Mouse (Mus musculus) liver, embryonic 16.5 days (tissue): ENCODE data around the gene Kri1. TPM values are rescaled to one million over a fixed set of nuclear protein-coding genes. Genes with fewer than 3 reads are reported as not detected.
"Not testable (repeated sequence)": the region's sequence is repeated elsewhere in the genome, so short reads cannot be mapped to it uniquely, and the experiment has no call there.

Source experiments
- ATAC-seq: fragments of 200-750 bp; cut with Nextera tagmentation; 2 replicates; pipeline ENCODE4 v1.8.0; 2017; ENCODE audit warnings: low read depth, mild to moderate bottlenecking, moderate number of reproducible peaks, moderate library complexity
- H3K27ac ChIP-seq: fragments of 300-500 bp; sonication (generic); 2 replicates; pipeline ENCODE4 v1.5.1; 2014; ENCODE audit warnings: mild to moderate bottlenecking, low read length
- H3K27me3 ChIP-seq: fragments of 300-500 bp; sonication (generic); 2 replicates; pipeline ENCODE4 v1.6.1; 2014; ENCODE audit warnings: low read depth, low read length, mixed read lengths; ENCODE audit not compliant: control insufficient read depth, insufficient read depth
- H3K36me3 ChIP-seq: fragments of 300-500 bp; sonication (generic); 2 replicates; pipeline ENCODE4 v1.6.1; 2014; ENCODE audit warnings: mild to moderate bottlenecking; ENCODE audit not compliant: control insufficient read depth, insufficient read depth
- H3K4me1 ChIP-seq: fragments of 300-500 bp; sonication (generic); 2 replicates; pipeline ENCODE4 v1.6.1; 2014; ENCODE audit warnings: low read depth, low read length, mixed read lengths; ENCODE audit not compliant: control insufficient read depth
- H3K4me2 ChIP-seq: fragments of 300-500 bp; sonication (generic); 2 replicates; pipeline ENCODE4 v1.6.1; 2014; ENCODE audit warnings: low read depth, low read length, mixed read lengths
- H3K4me3 ChIP-seq: fragments of 300-500 bp; sonication (generic); 2 replicates; pipeline ENCODE4 v1.5.1; 2014; ENCODE audit warnings: low read depth, mild to moderate bottlenecking, low read length
- H3K9ac ChIP-seq: fragments of 300-500 bp; sonication (generic); 2 replicates; pipeline ENCODE4 v1.6.1; 2014; ENCODE audit warnings: low read depth, low read length
- H3K9me3 ChIP-seq: fragments of 300-500 bp; sonication (generic); replicated peaks from 2 replicates; pipeline ENCODE4 v1.6.1; 2016; ENCODE audit warnings: low read length; ENCODE audit not compliant: control insufficient read depth
- WGBS: fragments of 180-500 bp; shearing (Covaris S2); extraction: QIAGEN DNeasy Blood & Tissue Kit; methylation state at CpG from one replicate; pipeline ENCODE4 v1.1.7; 2014; ENCODE audit not compliant: insufficient replicate concordance; 5-methylcytosine and 5-hydroxymethylcytosine counted together
- polyA plus RNA-seq: library from polyadenylated mRNA; unstranded; fragments of >200 nt; fragmentation: Nextera tagmentation; extraction: Ambion mirVana; gene quantifications from 2 replicates; pipeline ENCODE4 v1.2.1, GENCODE M21; 2015

The Kri1 gene
- polyA plus RNA-seq, 1 experiment from 2014 or later, result 8.1 TPM

DNA sequence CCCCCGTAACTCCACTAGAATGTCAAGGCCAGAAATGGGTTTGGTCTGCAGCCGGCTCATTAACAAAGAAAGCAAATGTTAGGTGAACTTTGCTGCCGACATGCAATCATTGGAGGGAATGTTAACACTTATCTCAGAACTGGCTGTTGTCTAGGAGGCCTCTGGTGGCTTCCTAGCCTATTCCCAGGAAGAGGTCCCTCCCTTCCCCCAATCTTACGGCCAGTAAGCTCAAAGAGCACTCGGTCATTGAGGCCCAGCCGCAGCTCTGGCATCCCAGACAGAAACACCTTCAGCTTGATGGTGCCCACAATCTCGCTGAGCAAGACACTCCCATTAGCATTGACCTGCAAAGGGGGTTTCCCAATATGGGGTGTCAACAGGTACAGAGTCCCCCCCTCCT lies 17.3 kb upstream of the Kri1 start:
- no peaks in the 10 kb centered on the region for H3K36me3 ChIP-seq
- no peak overlapping the region for H3K4me3 ChIP-seq
- H3K4me1 ChIP-seq, result no peaks in the 10 kb centered on the region
- no peaks in the 10 kb centered on the region for H3K9me3 ChIP-seq
- no peak overlapping the region for H3K4me2 ChIP-seq
- no peak overlapping the region for H3K27ac ChIP-seq
- no peak for ATAC-seq
- 62% methylated on average over 7 of the region's 7 CpGs for WGBS
- no peaks in the 10 kb centered on the region for H3K27me3 ChIP-seq
- no peak overlapping the region for H3K9ac ChIP-seq

DNA sequence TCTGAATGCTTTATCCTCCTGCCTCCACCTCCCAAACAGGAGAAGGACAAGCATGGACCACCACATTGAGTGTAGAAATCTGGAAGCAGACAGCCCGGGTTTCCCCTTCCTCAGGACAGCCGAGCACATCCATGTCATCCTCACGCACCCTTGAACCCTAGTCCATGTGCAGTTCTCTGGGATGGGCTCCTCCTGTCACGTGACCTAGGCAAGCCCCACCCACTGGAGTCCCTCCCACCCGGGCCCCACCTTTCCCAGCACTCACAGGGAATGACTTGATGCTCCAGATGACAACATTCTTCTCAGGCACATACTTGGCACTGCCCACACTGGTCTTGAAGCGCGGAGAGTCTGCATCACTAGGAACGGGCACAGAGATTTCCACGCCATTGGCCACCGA lies 11.2 kb upstream of the Kri1 start:
- WGBS, result 76% methylated on average over 10 of the region's 10 CpGs

GRCm38 (mm10) chr9:21292271-21292670 lies 4.5 kb upstream of the Kri1 start:
- Histone ChIP-seq H3K4me1 (peaks cover 19% of the 10 kb centered on the region), H3K4me2 (peak overlapping the region; percentile 67), H3K9me3 (no peaks in the 10 kb centered on the region), H3K36me3 (peaks cover 10% of the 10 kb centered on the region; the same call in 1 of the 2 replicates), H3K9ac (peak overlapping the region; percentile 82), H3K4me3 (peak overlapping the region; percentile 77), H3K27ac (peak overlapping the region; percentile 94), H3K27me3 (no peaks in the 10 kb centered on the region)
- WGBS, result 68% methylated on average over 3 of the region's 3 CpGs
- ATAC-seq, result no peak

More for the DNA sequence above, 11.2 kb upstream of the Kri1 start:
- Histone ChIP-seq H3K4me1 (no peaks in the 10 kb centered on the region), H3K9me3 (no peaks in the 10 kb centered on the region), H3K4me3 (no peak overlapping the region), H3K27me3 (no peaks in the 10 kb centered on the region), H3K36me3 (no peaks in the 10 kb centered on the region), H3K4me2 (no peak overlapping the region), H3K9ac (no peak overlapping the region), H3K27ac (no peak overlapping the region)
- ATAC-seq, result no peak

DNA sequence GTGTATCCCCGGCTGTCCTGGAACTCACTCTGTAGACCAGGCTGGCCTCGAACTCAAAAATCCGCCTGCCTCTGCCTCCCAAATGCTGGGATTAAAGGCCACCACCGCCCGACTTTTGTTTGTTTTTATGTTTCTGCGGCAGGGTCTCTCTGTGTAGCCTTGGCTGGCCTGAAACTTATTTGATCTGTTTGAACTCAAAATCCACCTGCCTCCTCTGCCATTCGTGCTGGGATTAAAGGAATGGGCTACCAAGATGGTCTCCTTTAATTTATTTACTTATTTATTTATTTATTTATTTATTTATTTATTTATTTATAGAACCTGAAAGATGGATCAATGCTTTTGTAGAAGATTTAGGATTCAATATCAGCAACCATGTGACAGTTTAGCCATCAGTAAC lies 4.1 kb upstream of the Kri1 start:
- H3K9me3 ChIP-seq, H3K27me3 ChIP-seq, ATAC-seq: not testable (repeated sequence)
- peak overlapping the region; percentile 67 for H3K4me2 ChIP-seq
- peak overlapping the region; percentile 77 for H3K4me3 ChIP-seq
- H3K27ac ChIP-seq, result peak overlapping the region; percentile 94
- 11% methylated on average over 7 of the region's 7 CpGs for WGBS
- peak overlapping the region; percentile 82 for H3K9ac ChIP-seq
- peaks cover 10% of the 10 kb centered on the region; the same call in 1 of the 2 replicates for H3K36me3 ChIP-seq
- H3K4me1 ChIP-seq, result peaks cover 23% of the 10 kb centered on the region

DNA sequence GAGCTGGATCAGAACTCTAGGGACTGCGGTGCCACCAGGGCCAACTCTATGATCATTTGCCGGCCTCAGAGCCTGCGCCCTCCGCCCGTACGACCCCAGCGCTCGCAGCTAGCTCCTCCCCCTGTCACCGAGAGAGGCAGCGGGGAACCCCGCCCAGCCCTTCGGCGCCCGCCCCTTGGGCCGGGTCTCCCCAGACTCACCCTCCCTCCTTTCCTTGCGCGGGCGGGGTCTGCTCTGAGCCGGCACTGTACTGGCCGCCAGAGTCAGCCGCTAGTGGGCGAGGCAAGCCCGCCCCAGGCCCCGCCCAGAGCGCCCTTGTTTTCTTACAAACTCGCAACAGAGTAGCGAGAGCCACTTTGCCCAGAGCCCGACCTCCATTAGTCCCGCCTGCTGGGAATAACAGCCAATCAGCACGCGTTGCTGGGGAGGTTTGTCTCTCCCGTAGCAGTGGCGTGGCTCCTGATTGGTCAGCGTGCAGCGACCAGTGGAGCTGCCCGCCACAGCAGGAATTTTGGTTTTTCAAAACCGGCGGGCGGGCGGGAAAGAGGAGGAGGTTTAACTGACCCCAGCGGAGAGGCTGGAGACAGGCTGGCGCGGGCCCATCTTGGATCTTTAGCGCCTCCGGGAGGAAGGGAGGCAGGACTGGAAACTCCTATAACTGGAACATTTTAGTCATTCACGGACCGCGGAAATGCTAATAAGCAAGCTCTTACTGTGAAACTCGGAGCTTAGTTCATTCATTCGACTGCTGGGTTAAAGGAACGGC lies 3.4 kb upstream of the Kri1 start, which contains the start of gene Cdkn2d:
Cdkn2d (minus strand) TSS at position 386 of the 766 bp plus-strand sequence.
- peaks cover 10% of the 10 kb centered on the region; the same call in 1 of the 2 replicates for H3K36me3 ChIP-seq
- peak within 1 kb of the TSS; percentile 87 for H3K9ac ChIP-seq
- peak within 1 kb of the TSS; percentile 80 for H3K4me2 ChIP-seq
- H3K9me3 ChIP-seq, result no peaks in the 10 kb centered on the region
- no peaks in the 10 kb centered on the region for H3K27me3 ChIP-seq
- WGBS, result under 1% methylated on average over 51 of the region's 51 CpGs
- H3K4me1 ChIP-seq, result peaks cover 29% of the 10 kb centered on the region
- peak; percentile 85 for ATAC-seq
- peak within 1 kb of the TSS; percentile 77 for H3K4me3 ChIP-seq
- H3K27ac ChIP-seq, result peak within 1 kb of the TSS; percentile 94

DNA sequence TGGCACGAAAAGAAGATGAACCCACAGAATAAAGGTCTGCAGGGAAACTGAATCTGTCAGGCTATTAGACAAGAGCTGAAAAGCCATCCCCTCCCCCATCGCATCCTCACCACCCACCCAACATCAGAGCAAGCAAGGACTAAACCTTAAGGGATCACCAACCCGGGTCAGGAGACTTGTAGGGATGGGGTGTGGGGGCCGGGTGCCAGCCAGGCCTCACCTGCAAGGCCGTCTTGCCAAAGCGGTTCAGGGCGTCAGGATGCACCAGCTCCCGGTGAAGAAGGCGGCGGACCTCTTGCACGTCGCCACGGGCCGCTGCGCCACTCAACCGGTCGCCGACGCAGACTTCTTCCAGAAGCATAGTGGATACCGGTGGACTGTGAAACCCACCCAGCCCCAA lies 2.8 kb upstream of the Kri1 start:
- Histone ChIP-seq H3K27ac (peak overlapping the region; percentile 94), H3K9ac (peak overlapping the region; percentile 87), H3K9me3 (no peaks in the 10 kb centered on the region), H3K4me1 (peaks cover 30% of the 10 kb centered on the region), H3K4me3 (peak overlapping the region; percentile 77), H3K4me2 (peak overlapping the region; percentile 80), H3K27me3 (no peaks in the 10 kb centered on the region), H3K36me3 (peaks cover 11% of the 10 kb centered on the region; the same call in 1 of the 2 replicates)
- peak; percentile 0; the same call in 1 of the 2 replicates for ATAC-seq
- WGBS, result 0% methylated on average over 20 of the region's 20 CpGs

GRCm38 (mm10) chr9:21289337-21289671 lies 1.5 kb upstream of the Kri1 start:
- H3K4me3 ChIP-seq, result peak overlapping the region; percentile 77
- H3K4me2 ChIP-seq, result peak overlapping the region; percentile 80
- WGBS, result 61% methylated on average over 2 of the region's 2 CpGs
- peak overlapping the region; percentile 94 for H3K27ac ChIP-seq
- H3K27me3 ChIP-seq, result no peaks in the 10 kb centered on the region
- no peak for ATAC-seq
- peaks cover 21% of the 10 kb centered on the region for H3K36me3 ChIP-seq
- H3K9me3 ChIP-seq, result no peaks in the 10 kb centered on the region
- H3K4me1 ChIP-seq, result peaks cover 32% of the 10 kb centered on the region
- peak overlapping the region; percentile 87 for H3K9ac ChIP-seq

DNA sequence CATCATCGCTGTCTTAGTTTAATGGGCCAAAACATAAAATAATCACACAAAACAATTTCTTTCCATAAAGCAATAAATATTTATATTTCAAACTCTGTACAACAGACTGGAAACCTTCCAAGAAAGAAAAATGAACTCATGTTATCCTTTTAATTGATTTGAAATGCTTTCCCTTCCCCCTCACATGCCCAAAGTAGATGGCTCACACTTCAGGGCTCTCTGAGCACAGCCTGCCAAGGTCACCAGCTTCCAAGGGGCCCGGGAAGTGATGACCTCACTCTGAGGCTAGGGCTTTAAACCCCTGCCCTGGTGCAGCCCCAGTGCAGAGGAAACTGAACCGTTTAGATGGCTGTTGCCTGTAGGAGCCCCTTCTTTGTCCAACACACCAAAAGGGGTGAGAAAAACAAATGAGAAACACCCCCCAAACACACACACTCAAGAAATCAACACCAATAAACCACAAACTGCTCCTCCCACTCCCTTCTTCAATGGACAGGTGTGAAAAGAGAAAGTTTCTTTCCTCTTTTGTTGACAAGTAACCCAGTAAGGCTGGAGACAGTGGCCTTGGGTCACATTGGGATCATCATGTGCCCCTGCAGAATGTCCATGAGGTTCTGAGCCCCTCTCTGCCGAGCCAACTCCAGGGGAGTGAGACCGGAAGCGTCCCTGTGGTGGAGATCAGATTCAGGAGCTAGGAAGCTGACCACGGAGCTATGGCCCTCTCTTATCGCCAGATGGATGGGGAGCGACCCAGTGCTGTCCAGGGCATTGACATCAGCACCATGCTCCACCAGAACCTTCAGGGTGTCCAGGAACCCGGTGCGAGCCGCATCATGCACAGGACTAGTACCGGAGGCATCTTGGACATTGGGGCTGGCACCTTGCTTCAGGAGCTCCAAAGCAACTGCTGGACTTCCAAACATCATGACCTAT lies 901 bp upstream of the Kri1 start:
- ATAC-seq, result no peak
- WGBS, result 50% methylated on average over 13 of the region's 13 CpGs
- peak overlapping the region; percentile 94 for H3K27ac ChIP-seq
- peak overlapping the region; percentile 80 for H3K4me2 ChIP-seq
- no peaks in the 10 kb centered on the region for H3K27me3 ChIP-seq
- peak overlapping the region; percentile 77 for H3K4me3 ChIP-seq
- peaks cover 27% of the 10 kb centered on the region for H3K36me3 ChIP-seq
- H3K9me3 ChIP-seq, result no peaks in the 10 kb centered on the region
- H3K4me1 ChIP-seq, result peaks cover 32% of the 10 kb centered on the region
- peak overlapping the region; percentile 87 for H3K9ac ChIP-seq
